Mouse (Mus musculus): ENCODE results near the gene Rcbtb1. TPM values are rescaled to one million over a fixed set of nuclear protein-coding genes. Genes with fewer than 3 reads are reported as not detected.
A peak's percentile ranks its signal among the peaks of the same experiment; 100 is the strongest.

Rcbtb1 gene
- 30.4 and 30.8 TPM in 2 replicates for polyA plus RNA-seq (2016; fragmentation: Nextera tagmentation; extraction: Ambion mirVana)

- Histone ChIP-seq H3K9ac (peak within 1 kb of the TSS; percentile 88), H3K4me3 (peak within 1 kb of the TSS; percentile 83), H3K36me3 (no peaks in the 10 kb centered on the region), H3K4me1 (peaks cover 35% of the 10 kb centered on the region), H3K4me2 (peak within 1 kb of the TSS; percentile 92), H3K9me3 (replicated peaks) (no peaks in the 10 kb centered on the region; the same call in 1 of the 2 replicates), H3K27ac (peak within 1 kb of the TSS; percentile 90), H3K27me3 (replicated peaks) (no peaks in the 10 kb centered on the region)
- under 1% methylated on average over 94 of the region's 96 CpGs for WGBS (ENCODE audit: insufficient replicate concordance)
- ATAC-seq: peak; percentile 94
These were observed at the start of gene Rcbtb1 for GRCm38 (mm10) chr14:59200711-59201603. Rcbtb1 (plus strand) TSS chr14:59201209.

- H3K4me3 ChIP-seq: no peak overlapping the region
- 53% methylated on average over 2 of the region's 2 CpGs for WGBS (ENCODE audit: insufficient replicate concordance)
- H3K9ac ChIP-seq: no peak overlapping the region
- ATAC-seq: no peak
- no peaks in the 10 kb centered on the region for H3K36me3 ChIP-seq
- H3K4me2 ChIP-seq: no peak overlapping the region
- no peaks in the 10 kb centered on the region for H3K9me3 ChIP-seq (replicated peaks)
- no peaks in the 10 kb centered on the region for H3K27me3 ChIP-seq (replicated peaks)
- no peak overlapping the region for H3K27ac ChIP-seq
- no peaks in the 10 kb centered on the region for H3K4me1 ChIP-seq
These were observed 45.4 kb upstream of the Rcbtb1 start for GRCm38 (mm10) chr14:59155589-59155988.

- Histone ChIP-seq H3K27me3 (replicated peaks) (no peaks in the 10 kb centered on the region), H3K9me3 (replicated peaks) (no peaks in the 10 kb centered on the region), H3K4me2 (no peak overlapping the region), H3K27ac (no peak overlapping the region), H3K4me3 (no peak overlapping the region), H3K4me1 (no peaks in the 10 kb centered on the region), H3K9ac (no peak overlapping the region), H3K36me3 (no peaks in the 10 kb centered on the region)
- no peak for ATAC-seq
- 37% methylated on average over 3 of the region's 3 CpGs for WGBS (ENCODE audit: insufficient replicate concordance)
These were observed 43.9 kb upstream of the Rcbtb1 start for GRCm38 (mm10) chr14:59157016-59157698.

- no peak within 1 kb of the TSS for H3K9ac ChIP-seq
- no peak for ATAC-seq
- no peak within 1 kb of the TSS for H3K4me3 ChIP-seq
- WGBS (ENCODE audit: insufficient replicate concordance): 71% methylated on average over 3 of the region's 3 CpGs
- H3K9me3 ChIP-seq (replicated peaks): no peaks in the 10 kb centered on the region
- no peak within 1 kb of the TSS for H3K4me2 ChIP-seq
- no peak within 1 kb of the TSS for H3K27ac ChIP-seq
- H3K27me3 ChIP-seq (replicated peaks): no peaks in the 10 kb centered on the region
- no peaks in the 10 kb centered on the region for H3K4me1 ChIP-seq
- no peaks in the 10 kb centered on the region for H3K36me3 ChIP-seq
These were observed 22.4 kb upstream of the Rcbtb1 start, which contains the start of gene Gm5142 for GRCm38 (mm10) chr14:59178649-59179048. Gm5142 (minus strand) TSS chr14:59178749.

GRCm38 (mm10) chr14:59182732-59183131 is 18.3 kb upstream of the Rcbtb1 start:
- Histone ChIP-seq H3K27me3 (replicated peaks) (no peaks in the 10 kb centered on the region), H3K9me3 (replicated peaks) (no peaks in the 10 kb centered on the region), H3K36me3 (no peaks in the 10 kb centered on the region), H3K4me2 (no peak overlapping the region), H3K9ac (no peak overlapping the region), H3K27ac (no peak overlapping the region), H3K4me1 (no peaks in the 10 kb centered on the region), H3K4me3 (no peak overlapping the region)
- ATAC-seq: no peak
- WGBS (ENCODE audit: insufficient replicate concordance): 35% methylated on average over 2 of the region's 2 CpGs

- no peak for ATAC-seq
- no peak overlapping the region for H3K4me3 ChIP-seq
- H3K4me1 ChIP-seq: no peaks in the 10 kb centered on the region
- no peaks in the 10 kb centered on the region for H3K9me3 ChIP-seq (replicated peaks)
- no peak overlapping the region for H3K9ac ChIP-seq
- no peaks in the 10 kb centered on the region for H3K36me3 ChIP-seq
- no peak overlapping the region for H3K27ac ChIP-seq
- no peak overlapping the region for H3K4me2 ChIP-seq
- no peaks in the 10 kb centered on the region for H3K27me3 ChIP-seq (replicated peaks)
These were observed 15.5 kb upstream of the Rcbtb1 start for GRCm38 (mm10) chr14:59185514-59185913.

GRCm38 (mm10) chr14:59186121-59186520 is 14.9 kb upstream of the Rcbtb1 start:
- 83% methylated on average over 2 of the region's 2 CpGs for WGBS (ENCODE audit: insufficient replicate concordance)
- H3K9me3 ChIP-seq (replicated peaks): no peaks in the 10 kb centered on the region
- no peak overlapping the region for H3K4me3 ChIP-seq
- no peaks in the 10 kb centered on the region for H3K27me3 ChIP-seq (replicated peaks)
- H3K9ac ChIP-seq: no peak overlapping the region
- no peaks in the 10 kb centered on the region for H3K4me1 ChIP-seq
- no peak overlapping the region for H3K4me2 ChIP-seq
- no peak for ATAC-seq
- no peak overlapping the region for H3K27ac ChIP-seq
- H3K36me3 ChIP-seq: no peaks in the 10 kb centered on the region

- Histone ChIP-seq H3K27ac (peak overlapping the region; percentile 90), H3K9me3 (replicated peaks) (no peaks in the 10 kb centered on the region), H3K9ac (peak overlapping the region; percentile 88), H3K4me3 (peak overlapping the region; percentile 83), H3K4me2 (peak overlapping the region; percentile 92), H3K27me3 (replicated peaks) (no peaks in the 10 kb centered on the region), H3K4me1 (peaks cover 39% of the 10 kb centered on the region), H3K36me3 (no peaks in the 10 kb centered on the region)
- no peak for ATAC-seq
- WGBS (ENCODE audit: insufficient replicate concordance): 4% methylated on average over 21 of the region's 21 CpGs
These were observed 701 bp downstream of the Rcbtb1 start for GRCm38 (mm10) chr14:59201604-59202215.

- H3K27me3 ChIP-seq (replicated peaks): no peaks in the 10 kb centered on the region
- no peak for ATAC-seq
- H3K27ac ChIP-seq: no peak overlapping the region
- H3K9me3 ChIP-seq (replicated peaks): no peaks in the 10 kb centered on the region
- H3K4me2 ChIP-seq: no peak overlapping the region
- H3K9ac ChIP-seq: no peak overlapping the region
- peaks cover 37% of the 10 kb centered on the region for H3K4me1 ChIP-seq
- 54% methylated on average over 7 of the region's 7 CpGs for WGBS (ENCODE audit: insufficient replicate concordance)
- no peak overlapping the region for H3K4me3 ChIP-seq
- no peaks in the 10 kb centered on the region for H3K36me3 ChIP-seq
These were observed 4.5 kb downstream of the Rcbtb1 start for GRCm38 (mm10) chr14:59205461-59205860.

- Histone ChIP-seq H3K9ac (no peak overlapping the region), H3K4me2 (0 out of 2 replicates have a peak overlapping the region, but pooled peaks have one; percentile 1), H3K9me3 (replicated peaks) (no peaks in the 10 kb centered on the region), H3K4me1 (peaks cover 33% of the 10 kb centered on the region), H3K4me3 (no peak overlapping the region), H3K36me3 (peaks cover 5% of the 10 kb centered on the region; the same call in 1 of the 2 replicates), H3K27ac (no peak overlapping the region), H3K27me3 (replicated peaks) (no peaks in the 10 kb centered on the region)
- 63% methylated on average over 10 of the region's 10 CpGs for WGBS (ENCODE audit: insufficient replicate concordance)
- ATAC-seq: no peak
These were observed 5.1 kb downstream of the Rcbtb1 start for GRCm38 (mm10) chr14:59205976-59206583.

- peaks cover 25% of the 10 kb centered on the region for H3K4me1 ChIP-seq
- no peak for ATAC-seq
- H3K27me3 ChIP-seq (replicated peaks): no peaks in the 10 kb centered on the region
- 81% methylated on average over 7 of the region's 7 CpGs for WGBS (ENCODE audit: insufficient replicate concordance)
- H3K4me3 ChIP-seq: no peak overlapping the region
- H3K9me3 ChIP-seq (replicated peaks): no peaks in the 10 kb centered on the region
- no peak overlapping the region for H3K4me2 ChIP-seq
- peaks cover 6% of the 10 kb centered on the region for H3K36me3 ChIP-seq
- H3K9ac ChIP-seq: no peak overlapping the region
- H3K27ac ChIP-seq: no peak overlapping the region
These were observed 8.0 kb downstream of the Rcbtb1 start for GRCm38 (mm10) chr14:59209003-59209402.
